Mouse (Mus musculus) adrenal gland, postnatal 25 days (tissue): ENCODE measurements around the gene Gm14326. TPM values are rescaled to one million over a fixed set of nuclear protein-coding genes. Genes with fewer than 3 reads are reported as not detected.
"Not testable (repeated sequence)": the region's sequence is repeated elsewhere in the genome, so short reads cannot be mapped to it uniquely, and the experiment has no call there.

Source experiments
- DNase-seq: peaks from one replicate; pipeline ENCODE4 v3.0.0; 2021; ENCODE audit warnings: mixed read lengths
- long read RNA-seq: library from polyadenylated mRNA; stranded (forward); transcript quantifications from one replicate; pipeline ENCODE4 v2.0.0, GENCODE M21; 2021
- total RNA-seq: library from RNA; stranded (reverse); gene quantifications from 2 replicates; pipeline ENCODE4 v1.2.3, GENCODE M21; 2021

Gene Gm14326
- total RNA-seq: 27.4 and 36.1 TPM in 2 replicates
- long read RNA-seq, transcript Gm14326-202 (5 exons, 1,807 nt): major isoform, 5 of 9 reads
- long read RNA-seq, partial matches to known transcripts: 0 of 9 reads
- long read RNA-seq, other reads (novel, unspliced or antisense): 3 of 9 reads

DNA sequence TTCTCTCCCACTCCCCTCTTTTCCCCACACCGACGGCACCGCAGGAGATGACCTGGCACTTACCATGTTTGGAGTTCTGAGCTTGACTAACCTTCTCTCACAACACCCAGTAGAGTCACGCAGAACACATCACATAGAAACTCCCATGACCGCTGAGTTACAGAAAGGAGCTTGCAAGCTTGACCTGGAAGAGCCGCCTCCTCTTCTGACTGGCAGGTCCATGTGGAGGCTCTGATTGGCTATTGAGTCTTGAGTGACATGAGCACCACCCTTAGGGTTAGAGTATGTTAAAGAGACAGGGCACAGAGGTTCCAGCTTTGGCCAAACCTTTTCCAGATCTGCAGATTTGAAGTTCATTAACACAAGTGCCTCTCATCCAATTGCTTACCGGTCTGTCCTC, at the start of gene Gm14326:
TSS of gene Gm14326 (minus strand) at position 153 of the 400 bp plus-strand sequence.
- DNase-seq: peak; percentile 65

DNA sequence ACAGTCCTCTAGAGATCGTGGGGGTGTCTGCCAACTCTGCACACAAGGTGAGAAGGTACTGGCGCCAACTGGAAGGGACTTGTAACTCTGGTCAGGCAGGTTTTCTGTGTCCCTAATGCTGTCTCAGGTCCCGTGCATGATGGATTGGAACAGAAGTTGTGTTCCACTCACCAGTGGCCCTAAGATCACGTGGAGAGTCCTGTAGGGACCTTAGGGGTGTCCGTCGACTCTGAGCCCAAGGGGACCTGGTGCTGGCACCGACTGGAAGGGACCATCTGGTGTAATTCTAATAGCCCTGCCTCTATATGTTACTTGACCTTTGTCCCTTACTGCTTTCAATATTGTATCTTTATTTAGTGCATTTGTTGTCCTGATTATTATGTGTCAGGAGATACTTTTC, 17.7 kb upstream of the Gm14326 start:
- not testable (repeated sequence) for DNase-seq

DNA sequence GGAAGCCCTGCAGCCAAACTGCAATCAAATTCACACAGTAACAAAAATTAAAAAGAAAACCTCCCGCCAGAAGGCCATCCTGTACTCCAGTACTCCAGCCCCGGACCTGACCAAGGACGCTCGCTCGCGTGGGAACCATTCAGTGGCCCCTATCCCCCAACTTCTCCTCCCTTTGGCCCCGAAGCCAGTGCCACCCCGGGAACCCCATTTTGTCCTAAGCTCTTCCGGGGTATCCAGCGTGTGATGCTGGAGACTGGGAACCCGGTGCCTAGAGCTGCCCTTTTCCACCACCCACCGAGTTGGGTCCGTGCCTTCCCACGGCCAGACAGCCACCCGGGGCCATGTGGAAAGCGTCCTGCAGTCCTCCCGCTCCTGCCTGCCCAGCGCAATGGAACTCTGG, 363 bp downstream of the Gm14326 start:
- peak; percentile 21 for DNase-seq

DNA sequence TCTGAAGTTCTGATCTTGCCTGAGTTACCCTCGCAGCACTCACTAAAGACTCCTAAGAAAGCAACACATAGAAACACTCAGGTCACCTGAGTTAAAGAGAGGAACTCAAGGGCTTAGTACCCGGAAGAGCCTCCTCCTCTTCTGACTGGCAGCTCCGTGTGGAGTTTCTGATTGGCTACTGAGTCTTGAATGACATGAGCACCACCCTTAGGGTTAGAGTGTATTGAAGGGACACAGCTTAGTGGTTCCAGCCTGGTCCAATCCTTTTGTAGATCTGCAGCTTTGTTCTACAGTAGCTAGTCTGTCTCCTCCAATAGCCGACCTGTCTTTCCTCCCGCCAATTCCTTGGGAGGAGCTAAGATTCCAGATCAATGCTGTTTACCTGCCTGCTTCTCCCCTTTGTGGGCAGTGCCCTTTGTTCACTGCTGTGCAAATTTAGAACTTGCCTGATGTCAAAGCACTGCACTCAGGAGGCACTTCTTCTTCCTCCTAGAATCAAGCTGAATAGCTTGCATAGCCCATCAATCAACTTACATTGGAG, 31.5 kb downstream of the Gm14326 start, which contains the start of gene Zfp972:
TSS of gene Zfp972 (minus strand) at position 51 of the 541 bp plus-strand sequence.
- DNase-seq: not testable (repeated sequence)

DNA sequence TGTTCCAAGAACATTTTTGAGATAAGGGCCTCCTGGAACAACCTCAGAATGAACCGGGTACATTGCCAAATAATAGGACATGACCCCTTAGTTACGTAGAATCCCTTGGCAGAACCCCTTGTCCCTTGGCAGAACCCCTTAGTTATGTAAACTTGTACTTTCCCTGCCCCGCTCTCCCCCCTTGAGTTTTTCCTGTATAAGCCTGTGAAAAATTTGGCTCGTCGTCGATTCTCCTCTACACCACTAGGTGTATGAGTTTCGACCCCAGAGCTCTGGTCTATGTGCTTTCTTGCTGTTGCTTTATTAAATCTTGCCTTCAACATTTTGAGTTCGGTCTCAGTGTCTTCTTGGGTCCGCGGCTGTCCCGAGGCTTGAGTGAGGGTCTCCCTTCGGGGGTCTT, 53.8 kb downstream of the Gm14326 start:
- not testable (repeated sequence) for DNase-seq

DNA sequence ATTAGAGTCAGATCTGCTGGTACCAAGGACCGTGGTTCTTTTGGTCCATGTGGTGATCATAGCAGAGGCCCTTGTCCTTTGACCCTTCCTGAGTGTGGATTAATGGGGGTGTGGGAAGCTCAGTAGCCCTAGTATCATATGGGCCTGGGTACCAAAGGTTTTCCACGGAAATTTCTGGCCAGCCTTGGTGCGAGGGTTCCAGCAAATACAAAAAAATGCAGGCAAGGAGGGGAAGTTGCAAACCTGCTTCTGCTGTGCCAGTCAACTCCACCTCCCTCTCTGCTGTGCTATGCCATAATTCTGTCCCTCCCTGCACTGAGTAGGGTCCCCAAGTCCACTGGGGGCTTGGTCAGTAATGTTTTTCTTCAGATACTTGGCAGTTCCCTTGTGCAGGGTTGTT, 58.9 kb downstream of the Gm14326 start:
- DNase-seq: not testable (repeated sequence)

DNA sequence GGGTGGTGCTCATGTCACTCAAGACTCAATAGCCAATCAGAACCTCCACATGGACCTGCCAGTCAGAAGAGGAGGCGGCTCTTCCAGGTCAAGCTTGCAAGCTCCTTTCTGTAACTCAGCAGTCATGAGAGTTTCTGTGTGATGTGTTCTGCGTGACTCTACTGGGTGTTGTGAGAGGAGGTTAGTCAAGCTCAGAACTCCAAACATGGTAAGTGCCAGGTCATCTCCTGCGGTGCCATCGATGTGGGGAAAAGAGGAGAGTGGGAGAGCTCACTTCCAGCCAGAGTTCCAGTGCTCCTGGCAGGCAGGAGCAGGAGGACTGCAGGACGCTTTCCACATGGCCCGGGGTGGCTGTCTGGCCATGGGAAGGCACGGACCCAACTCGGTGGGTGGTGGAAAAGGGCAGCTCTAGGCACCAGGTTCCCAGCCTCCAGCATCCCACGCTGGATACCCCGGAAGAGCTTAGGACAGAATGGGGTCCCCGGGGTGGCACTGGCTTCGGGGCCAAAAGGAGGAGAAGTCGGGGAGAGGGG, 60.0 kb downstream of the Gm14326 start, which contains the start of gene Gm14327:
TSS of gene Gm14327 (plus strand) at position 51 of the 533 bp plus-strand sequence.
- not testable (repeated sequence) for DNase-seq

DNA sequence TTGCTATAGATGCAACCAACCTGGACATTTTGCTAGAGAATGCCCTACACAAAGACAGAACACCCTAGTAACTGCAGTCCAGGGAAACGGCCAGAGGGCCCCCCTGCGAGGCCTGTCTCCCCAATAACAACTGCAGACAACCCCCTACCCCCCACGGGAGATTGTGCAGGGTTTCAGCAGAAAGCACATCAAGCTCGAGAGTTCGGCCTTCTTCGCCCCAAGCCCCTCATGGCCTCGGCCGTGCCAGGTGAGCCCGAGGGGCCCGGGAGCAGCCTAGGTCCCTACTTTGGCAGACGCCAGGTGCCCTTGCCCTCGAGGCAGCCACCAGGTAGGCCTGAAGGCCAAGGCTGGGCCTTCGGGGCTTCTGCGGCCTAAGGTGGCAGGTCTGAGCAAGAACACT, 69.4 kb downstream of the Gm14326 start:
- not testable (repeated sequence) for DNase-seq

Other genes starting within 250 kb of the Gm14326 start
- 40.9 and 46.0 TPM in 2 replicates for gene Gm14322, start 198.0 kb downstream of the Gm14326 start, total RNA-seq
- 97.3 and 197 TPM in 2 replicates for gene Gm14325, start 117.0 kb downstream of the Gm14326 start, total RNA-seq
- gene Gm14327, start 60.2 kb downstream of the Gm14326 start, total RNA-seq: 5.4 and 5.6 TPM in 2 replicates
- 5.0 and 7.1 TPM in 2 replicates for gene Zfp972, start 31.7 kb downstream of the Gm14326 start, total RNA-seq
- 28.5 and 30.8 TPM in 2 replicates for gene Zfp971, start 66.0 kb upstream of the Gm14326 start, total RNA-seq
- 39.0 and 39.5 TPM in 2 replicates for gene Zfp931, start 121.2 kb upstream of the Gm14326 start, total RNA-seq
- 0.57 and 1.8 TPM in 2 replicates for gene Phactr3, start 161.7 kb upstream of the Gm14326 start, total RNA-seq